Mouse (Mus musculus): ENCODE measurements around the gene Cdkal1. TPM values are rescaled to one million over a fixed set of nuclear protein-coding genes. Genes with fewer than 3 reads are reported as not detected.

The Cdkal1 gene
- total RNA-seq, 1 experiment, result 20.8 TPM

GRCm38 (mm10) chr13:29351023-29351684 is 504.3 kb downstream of the Cdkal1 start:
- H3K36me3 ChIP-seq (ENCODE audit: control insufficient read depth, insufficient read depth, low read length, poor library complexity, severe bottlenecking), result peaks cover 10% of the 10 kb centered on the region; the same call in 1 of the 2 replicates
- in situ Hi-C loops (cut with MboI; ENCODE audit: low sequenced_read_pairs in 2 of 2, unreplicated experiment in 2 of 2), result no loop called here
- no peak for DNase-seq (ENCODE audit: low read depth, low spot score)
- H3K4me3 ChIP-seq (ENCODE audit: insufficient read depth in 1 of 2, low read depth in 1 of 2, low read length in 2 of 2, poor library complexity in 1 of 2, severe bottlenecking in 1 of 2), result no peak overlapping the region
- no peaks in the 10 kb centered on the region for H3K4me1 ChIP-seq (ENCODE audit: control insufficient read depth in 2 of 2, insufficient read depth in 2 of 2, low read length in 2 of 2, poor library complexity in 1 of 2)
- TF ChIP-seq ZC3H11A (IDR thresholded peaks at IDR 0.05; ENCODE audit: borderline replicate concordance, low read depth, low read length), result no peak
- no peak for TF ChIP-seq CHD2 (IDR thresholded peaks at IDR 0.05; ENCODE audit: low read depth, low read length)
- no peak for TF ChIP-seq HCFC1 (IDR thresholded peaks at IDR 0.05; ENCODE audit: borderline replicate concordance, insufficient read depth, low read length)
- TF ChIP-seq MAFK (IDR thresholded peaks at IDR 0.05; ENCODE audit: insufficient read depth, low read depth, low read length), result no peak
- no peak for TF ChIP-seq ZNF384 (IDR thresholded peaks at IDR 0.05; ENCODE audit: low read depth, low read length)
- no peak overlapping the region for H3K27ac ChIP-seq (ENCODE audit: insufficient read depth, low read depth, low read length, poor library complexity, severe bottlenecking)
- no peak overlapping the region for H3K9ac ChIP-seq (ENCODE audit: insufficient read depth, low read depth, low read length, poor library complexity, severe bottlenecking)
- no peaks in the 10 kb centered on the region for H3K9me3 ChIP-seq (ENCODE audit: control insufficient read depth, insufficient read depth, low read depth, low read length)

DNA sequence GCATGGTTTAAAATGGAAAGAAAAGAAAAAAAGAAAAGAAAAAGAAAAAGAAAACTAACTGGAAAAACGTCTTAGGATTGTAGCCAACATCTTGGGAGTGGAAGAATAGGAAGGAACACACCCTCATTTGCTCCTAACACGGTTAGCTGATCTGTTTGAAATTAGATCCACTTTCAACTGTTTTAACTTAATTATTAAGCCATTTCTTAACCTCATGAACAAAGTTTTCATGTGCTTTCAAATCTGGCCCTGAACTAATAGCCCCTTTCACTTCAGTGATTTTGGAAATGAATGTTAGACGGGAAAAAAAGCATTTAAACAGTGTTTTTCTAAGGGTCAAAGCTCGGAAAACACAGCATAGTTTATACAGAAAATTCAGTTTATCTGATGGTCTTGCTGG is 505.5 kb downstream of the Cdkal1 start:
- TF ChIP-seq ZNF384 (IDR thresholded peaks at IDR 0.05; ENCODE audit: low read depth, low read length), result no peak
- TF ChIP-seq MAFK (IDR thresholded peaks at IDR 0.05; ENCODE audit: insufficient read depth, low read depth, low read length), result no peak
- no peak for TF ChIP-seq HCFC1 (IDR thresholded peaks at IDR 0.05; ENCODE audit: borderline replicate concordance, insufficient read depth, low read length)
- TF ChIP-seq ZC3H11A (IDR thresholded peaks at IDR 0.05; ENCODE audit: borderline replicate concordance, low read depth, low read length), result no peak
- TF ChIP-seq CHD2 (IDR thresholded peaks at IDR 0.05; ENCODE audit: low read depth, low read length), result no peak
- Histone ChIP-seq H3K27ac (ENCODE audit: insufficient read depth, low read depth, low read length, poor library complexity, severe bottlenecking) (no peak overlapping the region), H3K36me3 (ENCODE audit: control insufficient read depth, insufficient read depth, low read length, poor library complexity, severe bottlenecking) (peaks cover 6% of the 10 kb centered on the region; the same call in 1 of the 2 replicates), H3K9me3 (ENCODE audit: control insufficient read depth, insufficient read depth, low read depth, low read length) (no peaks in the 10 kb centered on the region), H3K9ac (ENCODE audit: insufficient read depth, low read depth, low read length, poor library complexity, severe bottlenecking) (no peak overlapping the region), H3K4me3 (ENCODE audit: insufficient read depth in 1 of 2, low read depth in 1 of 2, low read length in 2 of 2, poor library complexity in 1 of 2, severe bottlenecking in 1 of 2) (no peak overlapping the region), H3K4me1 (ENCODE audit: control insufficient read depth in 2 of 2, insufficient read depth in 2 of 2, low read length in 2 of 2, poor library complexity in 1 of 2) (no peaks in the 10 kb centered on the region)
- in situ Hi-C loops (cut with MboI; ENCODE audit: low sequenced_read_pairs in 2 of 2, unreplicated experiment in 2 of 2), result no loop called here
- no peak for DNase-seq (ENCODE audit: low read depth, low spot score)

- in situ Hi-C loops (cut with MboI; ENCODE audit: low sequenced_read_pairs in 2 of 2, unreplicated experiment in 2 of 2), result no loop called here
- DNase-seq (ENCODE audit: low read depth, low spot score), result no peak
- TF ChIP-seq ZNF384 (IDR thresholded peaks at IDR 0.05; ENCODE audit: low read depth, low read length) (no peak), CHD2 (IDR thresholded peaks at IDR 0.05; ENCODE audit: low read depth, low read length) (no peak), MAFK (IDR thresholded peaks at IDR 0.05; ENCODE audit: insufficient read depth, low read depth, low read length) (no peak), ZC3H11A (IDR thresholded peaks at IDR 0.05; ENCODE audit: borderline replicate concordance, low read depth, low read length) (no peak), HCFC1 (IDR thresholded peaks at IDR 0.05; ENCODE audit: borderline replicate concordance, insufficient read depth, low read length) (no peak)
- Histone ChIP-seq H3K4me1 (ENCODE audit: control insufficient read depth in 2 of 2, insufficient read depth in 2 of 2, low read length in 2 of 2, poor library complexity in 1 of 2) (no peaks in the 10 kb centered on the region), H3K27ac (ENCODE audit: insufficient read depth, low read depth, low read length, poor library complexity, severe bottlenecking) (no peak overlapping the region), H3K9me3 (ENCODE audit: control insufficient read depth, insufficient read depth, low read depth, low read length) (no peaks in the 10 kb centered on the region), H3K36me3 (ENCODE audit: control insufficient read depth, insufficient read depth, low read length, poor library complexity, severe bottlenecking) (peaks cover 6% of the 10 kb centered on the region; the same call in 1 of the 2 replicates), H3K9ac (ENCODE audit: insufficient read depth, low read depth, low read length, poor library complexity, severe bottlenecking) (no peak overlapping the region), H3K4me3 (ENCODE audit: insufficient read depth in 1 of 2, low read depth in 1 of 2, low read length in 2 of 2, poor library complexity in 1 of 2, severe bottlenecking in 1 of 2) (no peak overlapping the region)
These were observed 506.0 kb downstream of the Cdkal1 start for GRCm38 (mm10) chr13:29349386-29349961.

DNA sequence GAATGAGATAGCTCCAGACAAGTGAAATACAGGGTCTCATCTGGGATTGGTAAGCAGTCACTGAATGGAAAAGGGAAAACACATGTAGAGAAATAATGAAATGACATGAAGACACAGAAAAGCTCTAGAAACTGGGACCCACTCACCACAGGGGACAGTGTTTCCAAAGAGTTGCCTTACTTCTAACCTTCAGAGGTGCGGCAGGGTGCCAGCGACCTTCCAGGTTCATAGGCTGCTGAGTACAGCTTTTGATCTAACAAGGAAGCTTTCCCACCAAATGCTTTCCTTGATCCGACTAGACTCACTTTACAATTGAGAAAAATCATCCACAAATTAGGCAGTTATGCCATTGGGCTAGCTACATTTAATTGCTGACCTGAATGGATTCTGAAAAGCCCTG is 507.1 kb downstream of the Cdkal1 start:
- H3K36me3 ChIP-seq (ENCODE audit: control insufficient read depth, insufficient read depth, low read length, poor library complexity, severe bottlenecking), result peaks cover 6% of the 10 kb centered on the region; the same call in 1 of the 2 replicates
- H3K9ac ChIP-seq (ENCODE audit: insufficient read depth, low read depth, low read length, poor library complexity, severe bottlenecking), result no peak overlapping the region
- H3K4me3 ChIP-seq (ENCODE audit: insufficient read depth in 1 of 2, low read depth in 1 of 2, low read length in 2 of 2, poor library complexity in 1 of 2, severe bottlenecking in 1 of 2), result no peak overlapping the region
- TF ChIP-seq CHD2 (IDR thresholded peaks at IDR 0.05; ENCODE audit: low read depth, low read length), result no peak
- TF ChIP-seq ZNF384 (IDR thresholded peaks at IDR 0.05; ENCODE audit: low read depth, low read length), result no peak
- no peak for TF ChIP-seq MAFK (IDR thresholded peaks at IDR 0.05; ENCODE audit: insufficient read depth, low read depth, low read length)
- TF ChIP-seq ZC3H11A (IDR thresholded peaks at IDR 0.05; ENCODE audit: borderline replicate concordance, low read depth, low read length), result no peak
- no peak for TF ChIP-seq HCFC1 (IDR thresholded peaks at IDR 0.05; ENCODE audit: borderline replicate concordance, insufficient read depth, low read length)
- DNase-seq (ENCODE audit: low read depth, low spot score), result no peak
- H3K9me3 ChIP-seq (ENCODE audit: control insufficient read depth, insufficient read depth, low read depth, low read length), result no peaks in the 10 kb centered on the region
- in situ Hi-C loops (cut with MboI; ENCODE audit: low sequenced_read_pairs in 2 of 2, unreplicated experiment in 2 of 2), result no loop called here
- H3K27ac ChIP-seq (ENCODE audit: insufficient read depth, low read depth, low read length, poor library complexity, severe bottlenecking), result no peak overlapping the region
- no peaks in the 10 kb centered on the region for H3K4me1 ChIP-seq (ENCODE audit: control insufficient read depth in 2 of 2, insufficient read depth in 2 of 2, low read length in 2 of 2, poor library complexity in 1 of 2)

Data from ES-E14 (cell line).